Mouse (Mus musculus): Measurements from ENCODE around the gene Eya2. TPM values are rescaled to one million over a fixed set of nuclear protein-coding genes. Genes with fewer than 3 reads are reported as not detected.

Eya2 gene
- polyA plus RNA-seq, 1 experiment = 4.6 TPM

DNA sequence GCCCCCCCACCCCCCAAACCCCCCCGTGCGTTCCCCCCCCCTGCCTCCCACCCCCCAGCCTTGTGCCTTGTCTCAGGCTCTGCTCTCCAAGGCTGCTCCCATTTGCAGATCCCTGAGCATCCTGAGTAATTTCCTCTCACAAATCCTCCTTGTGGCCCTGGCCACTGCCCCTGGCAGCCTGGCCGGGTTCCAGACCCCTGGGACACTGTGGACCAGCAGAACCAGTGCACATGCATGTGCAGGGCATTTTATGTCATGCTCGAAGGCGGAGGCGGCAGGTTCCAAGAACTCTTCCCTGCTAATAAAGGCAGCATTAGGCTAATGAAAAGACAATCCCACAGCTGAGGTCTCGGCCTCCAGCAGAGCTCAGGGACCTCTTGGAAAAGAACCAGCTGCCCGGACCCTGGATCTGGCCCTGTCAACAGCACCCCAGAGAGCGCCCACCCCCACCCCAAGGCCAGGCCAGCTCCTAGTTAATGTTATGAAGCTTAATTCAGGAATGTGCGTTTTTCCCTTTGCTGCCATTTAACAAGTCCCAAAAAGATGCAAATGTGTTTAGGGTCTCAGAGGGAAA, 174.6 kb downstream of the Eya2 start:
- Histone ChIP-seq H3K4me3 (ENCODE audit: insufficient read depth, low read length) (no peak overlapping the region), H3K27ac (ENCODE audit: insufficient read depth, low read length) (no peak overlapping the region), H3K4me1 (ENCODE audit: control insufficient read depth, insufficient read depth, low read length) (no peaks in the 10 kb centered on the region)
- TF ChIP-seq POLR2A (IDR thresholded peaks at IDR 0.05; ENCODE audit: extremely low read depth, insufficient read depth, low read length) = no peak
- no peak for TF ChIP-seq CTCF (IDR thresholded peaks at IDR 0.05; ENCODE audit: extremely low read depth, insufficient read depth, low read length)

GRCm38 (mm10) chr2:165778927-165779326, 184.1 kb downstream of the Eya2 start:
- TF ChIP-seq POLR2A (IDR thresholded peaks at IDR 0.05; ENCODE audit: extremely low read depth, insufficient read depth, low read length) (no peak), CTCF (IDR thresholded peaks at IDR 0.05; ENCODE audit: extremely low read depth, insufficient read depth, low read length) (peak; percentile 98)
- Histone ChIP-seq H3K4me1 (ENCODE audit: control insufficient read depth, insufficient read depth, low read length) (no peaks in the 10 kb centered on the region; the same call in 1 of the 2 replicates), H3K27ac (ENCODE audit: insufficient read depth, low read length) (no peak overlapping the region)

DNA sequence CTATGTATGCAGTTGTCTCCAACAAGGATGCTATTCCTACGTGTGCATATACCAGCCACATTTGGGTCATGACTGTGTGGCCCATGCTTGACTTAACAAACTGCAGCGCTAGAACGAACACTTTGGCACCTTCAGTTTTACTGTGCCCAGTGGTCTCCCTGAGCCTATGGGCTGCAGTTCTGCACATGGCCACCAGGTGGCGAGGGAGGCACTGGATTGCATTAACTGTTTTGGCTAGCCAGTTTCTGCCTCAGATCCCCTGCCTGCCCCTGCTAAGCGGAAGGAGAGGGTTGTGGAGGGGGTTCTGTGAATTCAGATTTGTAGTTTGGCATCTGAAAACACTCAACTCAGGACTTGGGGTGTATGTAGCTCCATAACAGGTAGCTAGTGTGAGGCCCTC, 187.5 kb downstream of the Eya2 start:
- Histone ChIP-seq H3K4me3 (ENCODE audit: insufficient read depth, low read length) (no peak overlapping the region), H3K4me1 (ENCODE audit: control insufficient read depth, insufficient read depth, low read length) (no peaks in the 10 kb centered on the region; the same call in 1 of the 2 replicates), H3K27ac (ENCODE audit: insufficient read depth, low read length) (no peak overlapping the region)
- TF ChIP-seq CTCF (IDR thresholded peaks at IDR 0.05; ENCODE audit: extremely low read depth, insufficient read depth, low read length) (peak; percentile 99), POLR2A (IDR thresholded peaks at IDR 0.05; ENCODE audit: extremely low read depth, insufficient read depth, low read length) (no peak)

More at GRCm38 (mm10) chr2:165778927-165779326, 184.1 kb downstream of the Eya2 start:
- H3K4me3 ChIP-seq (ENCODE audit: insufficient read depth, low read length) = no peak overlapping the region

DNA sequence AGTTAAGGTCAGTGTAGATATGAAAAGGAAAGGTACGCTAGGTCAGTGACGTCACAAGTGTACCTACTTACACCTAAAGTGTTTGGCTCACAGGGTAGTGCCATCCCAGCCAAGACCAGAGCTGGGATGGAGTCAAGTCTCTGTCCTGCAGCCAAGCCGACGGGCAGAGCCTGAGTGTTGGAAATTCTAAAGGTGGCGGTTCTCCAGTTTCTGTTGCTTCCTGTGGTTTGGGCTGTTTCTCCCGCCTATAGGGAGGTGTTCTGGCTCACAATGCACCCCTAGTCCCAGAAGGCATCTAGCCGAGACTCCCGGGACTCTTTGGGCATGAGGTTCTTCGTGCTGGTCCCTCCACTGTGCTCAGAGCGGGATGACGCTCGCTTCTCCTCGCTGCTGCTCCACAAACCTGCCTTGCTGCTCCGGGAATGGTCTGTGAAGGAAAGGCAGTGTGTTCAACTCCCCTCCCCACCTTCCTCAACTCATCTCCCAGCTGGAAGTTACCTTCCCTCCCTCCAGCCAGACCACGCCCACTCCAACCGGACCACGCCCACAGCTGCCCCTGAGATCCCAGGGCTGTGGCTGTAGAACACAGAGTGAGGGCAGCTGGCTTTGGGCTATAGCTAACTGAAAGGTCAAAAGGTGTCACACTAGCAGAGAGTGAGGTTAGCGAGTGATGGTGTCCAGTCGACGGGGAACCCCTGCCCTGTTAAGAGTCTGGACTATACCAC, 190.6 kb downstream of the Eya2 start:
- no peak for TF ChIP-seq CTCF (IDR thresholded peaks at IDR 0.05; ENCODE audit: extremely low read depth, insufficient read depth, low read length)
- TF ChIP-seq POLR2A (IDR thresholded peaks at IDR 0.05; ENCODE audit: extremely low read depth, insufficient read depth, low read length) = no peak
- Histone ChIP-seq H3K4me1 (ENCODE audit: control insufficient read depth, insufficient read depth, low read length) (no peaks in the 10 kb centered on the region), H3K27ac (ENCODE audit: insufficient read depth, low read length) (no peak overlapping the region), H3K4me3 (ENCODE audit: insufficient read depth, low read length) (no peak overlapping the region)

- TF ChIP-seq POLR2A (IDR thresholded peaks at IDR 0.05; ENCODE audit: extremely low read depth, insufficient read depth, low read length) = no peak
- TF ChIP-seq CTCF (IDR thresholded peaks at IDR 0.05; ENCODE audit: extremely low read depth, insufficient read depth, low read length) = no peak
Observed at GRCm38 (mm10) chr2:165786467-165786866, 191.6 kb downstream of the Eya2 start.

GRCm38 (mm10) chr2:165788005-165788404, 193.2 kb downstream of the Eya2 start:
- Histone ChIP-seq H3K4me1 (ENCODE audit: control insufficient read depth, insufficient read depth, low read length) (no peaks in the 10 kb centered on the region), H3K4me3 (ENCODE audit: insufficient read depth, low read length) (no peak overlapping the region), H3K27ac (ENCODE audit: insufficient read depth, low read length) (no peak overlapping the region)
- TF ChIP-seq POLR2A (IDR thresholded peaks at IDR 0.05; ENCODE audit: extremely low read depth, insufficient read depth, low read length) (no peak), CTCF (IDR thresholded peaks at IDR 0.05; ENCODE audit: extremely low read depth, insufficient read depth, low read length) (no peak)

More at GRCm38 (mm10) chr2:165786467-165786866, 191.6 kb downstream of the Eya2 start:
- Histone ChIP-seq H3K4me1 (ENCODE audit: control insufficient read depth, insufficient read depth, low read length) (no peaks in the 10 kb centered on the region), H3K27ac (ENCODE audit: insufficient read depth, low read length) (no peak overlapping the region), H3K4me3 (ENCODE audit: insufficient read depth, low read length) (no peak overlapping the region)

DNA sequence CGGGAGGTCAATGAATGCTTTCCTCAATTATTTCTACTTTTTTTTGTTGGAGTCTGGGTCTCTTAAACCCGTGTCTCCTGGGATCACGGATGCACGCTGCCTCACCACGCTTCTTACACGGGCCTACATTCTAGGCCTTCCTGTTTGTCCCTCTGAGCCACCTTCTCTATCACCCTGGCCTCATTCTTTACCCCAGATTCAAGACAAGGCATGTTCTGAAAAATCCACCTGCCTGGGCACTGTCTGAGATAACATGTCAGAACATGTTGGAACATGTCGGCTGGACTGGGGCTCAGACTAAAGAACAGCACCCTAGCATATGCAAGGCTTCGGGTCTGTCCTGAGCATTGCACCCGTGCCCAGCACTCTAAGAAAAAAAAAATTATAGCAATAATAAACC, 194.0 kb downstream of the Eya2 start:
- no peak overlapping the region for H3K4me3 ChIP-seq (ENCODE audit: insufficient read depth, low read length)
- TF ChIP-seq POLR2A (IDR thresholded peaks at IDR 0.05; ENCODE audit: extremely low read depth, insufficient read depth, low read length) (no peak), CTCF (IDR thresholded peaks at IDR 0.05; ENCODE audit: extremely low read depth, insufficient read depth, low read length) (no peak)
- no peaks in the 10 kb centered on the region for H3K4me1 ChIP-seq (ENCODE audit: control insufficient read depth, insufficient read depth, low read length)
- no peak overlapping the region for H3K27ac ChIP-seq (ENCODE audit: insufficient read depth, low read length)

GRCm38 (mm10) chr2:165789667-165790066, 194.8 kb downstream of the Eya2 start:
- Histone ChIP-seq H3K27ac (ENCODE audit: insufficient read depth, low read length) (no peak overlapping the region), H3K4me3 (ENCODE audit: insufficient read depth, low read length) (no peak overlapping the region), H3K4me1 (ENCODE audit: control insufficient read depth, insufficient read depth, low read length) (no peaks in the 10 kb centered on the region)
- no peak for TF ChIP-seq POLR2A (IDR thresholded peaks at IDR 0.05; ENCODE audit: extremely low read depth, insufficient read depth, low read length)
- TF ChIP-seq CTCF (IDR thresholded peaks at IDR 0.05; ENCODE audit: extremely low read depth, insufficient read depth, low read length) = no peak

- Histone ChIP-seq H3K4me3 (ENCODE audit: insufficient read depth, low read length) (no peak overlapping the region), H3K27ac (ENCODE audit: insufficient read depth, low read length) (no peak overlapping the region), H3K4me1 (ENCODE audit: control insufficient read depth, insufficient read depth, low read length) (no peaks in the 10 kb centered on the region)
- TF ChIP-seq POLR2A (IDR thresholded peaks at IDR 0.05; ENCODE audit: extremely low read depth, insufficient read depth, low read length) (no peak), CTCF (IDR thresholded peaks at IDR 0.05; ENCODE audit: extremely low read depth, insufficient read depth, low read length) (no peak)
Observed at GRCm38 (mm10) chr2:165791026-165791425, 196.2 kb downstream of the Eya2 start.

GRCm38 (mm10) chr2:165791657-165792056, 196.8 kb downstream of the Eya2 start:
- TF ChIP-seq POLR2A (IDR thresholded peaks at IDR 0.05; ENCODE audit: extremely low read depth, insufficient read depth, low read length) = no peak
- peak; percentile 76 for TF ChIP-seq CTCF (IDR thresholded peaks at IDR 0.05; ENCODE audit: extremely low read depth, insufficient read depth, low read length)
- Histone ChIP-seq H3K27ac (ENCODE audit: insufficient read depth, low read length) (no peak overlapping the region), H3K4me1 (ENCODE audit: control insufficient read depth, insufficient read depth, low read length) (no peaks in the 10 kb centered on the region), H3K4me3 (ENCODE audit: insufficient read depth, low read length) (no peak overlapping the region)

Data from cortical plate, adult 2 months (tissue).